7 mouse cellular contexts compared by ENCODE assay signal in the genomic region with DNA sequence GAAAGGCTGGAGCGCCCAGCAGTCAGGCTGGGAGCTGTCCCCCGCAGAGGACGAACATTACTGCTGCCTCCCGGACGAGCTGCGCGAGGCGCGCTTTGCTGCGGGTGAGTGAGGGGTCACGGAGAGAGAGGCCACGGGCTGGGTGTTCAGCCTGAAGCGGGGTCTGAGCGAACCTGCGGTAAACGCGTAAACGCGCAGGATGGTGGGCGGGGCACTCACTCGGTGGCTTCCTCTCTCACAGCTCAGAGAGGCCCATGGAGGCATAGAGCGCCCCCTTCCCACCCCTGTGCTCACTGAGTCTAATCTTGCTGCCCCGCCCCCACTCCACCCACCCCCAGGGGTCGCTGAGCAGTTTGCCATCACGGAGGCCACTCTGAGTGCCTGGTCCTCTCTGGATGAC. TPM values are rescaled to one million over a fixed set of nuclear protein-coding genes. Genes with fewer than 3 reads are reported as not detected.
DNase-seq lines count a peak whose midpoint lies in the region; ATAC-seq lines count a peak whose summit lies in the region.

No protein-coding gene starts in this region.

- peaks cover 37% of the 10 kb centered on the region for H3K27me3 ChIP-seq in forebrain, embryonic 15.5 days
- peaks cover 54% of the 10 kb centered on the region for H3K27me3 ChIP-seq in liver, embryonic 11.5 days (replicated peaks; ENCODE audit: control insufficient read depth, insufficient read depth, low read length)
- H3K27me3 ChIP-seq in stomach, embryonic 16.5 days (ENCODE audit: control insufficient read depth, insufficient read depth, low read length) = peaks cover 24% of the 10 kb centered on the region

- peak overlapping the region; percentile 42 for H3K4me3 ChIP-seq in forebrain, embryonic 15.5 days
- peak overlapping the region; percentile 39 for H3K4me3 ChIP-seq in liver, embryonic 11.5 days (ENCODE audit: low read depth, low read length)
- H3K4me3 ChIP-seq in stomach, embryonic 16.5 days (replicated peaks; ENCODE audit: low read length) = peak overlapping the region; percentile 42

- peak overlapping the region; percentile 60 for H3K4me2 ChIP-seq in forebrain, embryonic 15.5 days (replicated peaks)
- H3K4me2 ChIP-seq in liver, embryonic 11.5 days = peak overlapping the region; percentile 64
- peak overlapping the region; percentile 66 for H3K4me2 ChIP-seq in stomach, embryonic 16.5 days (ENCODE audit: low read depth, low read length)

- H3K27ac ChIP-seq in forebrain, embryonic 15.5 days (replicated peaks) = no peak overlapping the region
- H3K27ac ChIP-seq in liver, embryonic 11.5 days (ENCODE audit: low read depth, low read length) = no peak overlapping the region
- H3K27ac ChIP-seq in stomach, embryonic 16.5 days (ENCODE audit: low read length) = no peak overlapping the region

- H3K9me3 ChIP-seq in forebrain, embryonic 15.5 days = no peaks in the 10 kb centered on the region
- no peaks in the 10 kb centered on the region for H3K9me3 ChIP-seq in liver, embryonic 11.5 days (ENCODE audit: control insufficient read depth, low read length)
- H3K9me3 ChIP-seq in stomach, embryonic 16.5 days (replicated peaks; ENCODE audit: control insufficient read depth, low read length) = no peaks in the 10 kb centered on the region

- H3K36me3 ChIP-seq in forebrain, embryonic 15.5 days = no peaks in the 10 kb centered on the region
- H3K36me3 ChIP-seq in liver, embryonic 11.5 days (ENCODE audit: control insufficient read depth, insufficient read depth, low read length) = no peaks in the 10 kb centered on the region
- H3K36me3 ChIP-seq in stomach, embryonic 16.5 days (ENCODE audit: control insufficient read depth, insufficient read depth, low read length) = no peaks in the 10 kb centered on the region

- peak; percentile 36; the same call in 1 of the 2 replicates for ATAC-seq in forebrain, embryonic 15.5 days (replicated peaks)
- no peak; the same call in 1 of the 2 replicates for ATAC-seq in liver, embryonic 11.5 days (replicated peaks; ENCODE audit: low FRiP score)
- peak; percentile 9; the same call in 1 of the 2 replicates for ATAC-seq in stomach, embryonic 16.5 days (ENCODE audit: insufficient read depth, low FRiP score)

- H3K4me1 ChIP-seq in forebrain, embryonic 15.5 days = peaks cover 9% of the 10 kb centered on the region
- peaks cover 6% of the 10 kb centered on the region; the same call in 1 of the 2 replicates for H3K4me1 ChIP-seq in liver, embryonic 11.5 days (replicated peaks; ENCODE audit: control insufficient read depth, insufficient read depth, low read length)
- H3K4me1 ChIP-seq in stomach, embryonic 16.5 days (ENCODE audit: control insufficient read depth, insufficient read depth, low read length) = peaks cover 9% of the 10 kb centered on the region

- WGBS in forebrain, embryonic 15.5 days = 1% methylated on average over 24 of the region's 25 CpGs
- 2% methylated on average over 25 of the region's 25 CpGs for WGBS in liver, embryonic 11.5 days
- under 1% methylated on average over 25 of the region's 25 CpGs for WGBS in stomach, embryonic 16.5 days

- peak; percentile 48 for DNase-seq in lung, postnatal 10 days
- no peak for DNase-seq in lung, postnatal 14 days
- DNase-seq in liver, embryonic 11.5 days (ENCODE audit: low spot score) = no peak
- no peak for DNase-seq in T-cell, adult 2 months (ENCODE audit: low spot score)
- no peak for DNase-seq in left cerebral cortex, adult 8-10 months (ENCODE audit: low spot score in 2 of 2)

- peak overlapping the region; percentile 49 for H3K9ac ChIP-seq in forebrain, embryonic 15.5 days (replicated peaks)
- no peak overlapping the region for H3K9ac ChIP-seq in liver, embryonic 11.5 days (ENCODE audit: low read depth, low read length)
- H3K9ac ChIP-seq in stomach, embryonic 16.5 days (ENCODE audit: low read length) = peak overlapping the region; percentile 58

RNA-seq across cellular contexts. Expression of gene Fam131c, which starts 14.4 kb away (rescaled TPM):
- 12.1 and 13.8 TPM in 2 replicates for polyA plus RNA-seq in forebrain, embryonic 15.5 days (2015; fragmentation: Nextera tagmentation; extraction: Ambion mirVana)
- 0.45 and 0.64 TPM in 2 replicates for polyA plus RNA-seq in liver, embryonic 11.5 days (2014; fragmentation: Nextera tagmentation; extraction: Ambion mirVana)
- 3.0 and 3.5 TPM in 2 replicates for polyA plus RNA-seq in stomach, embryonic 16.5 days (2015; fragmentation: Nextera tagmentation; extraction: Ambion mirVana)
- total RNA-seq in left cerebral cortex, adult 8-10 months (2022) = 1 to 10 TPM; 2.7 to 4.1 (median 3.6) TPM

RNA-seq across cellular contexts. Expression of gene Clcnka, which starts 16.1 kb away (rescaled TPM):
- polyA plus RNA-seq in forebrain, embryonic 15.5 days (2015; fragmentation: Nextera tagmentation; extraction: Ambion mirVana) = not detected in 2 replicates
- 0.19 TPM in 1 of 2 replicates, not detected in the other for polyA plus RNA-seq in liver, embryonic 11.5 days (2014; fragmentation: Nextera tagmentation; extraction: Ambion mirVana)
- polyA plus RNA-seq in stomach, embryonic 16.5 days (2015; fragmentation: Nextera tagmentation; extraction: Ambion mirVana) = 0.17 TPM in 1 of 2 replicates, not detected in the other
- 1 to 10 TPM in 1 of 4 experiments, under 1 TPM in 1, not detected in 2; 0.39 to 1.8 TPM for total RNA-seq in left cerebral cortex, adult 8-10 months (2022)

RNA-seq across cellular contexts. Expression of gene Clcnkb, which starts 33.4 kb away (rescaled TPM):
- polyA plus RNA-seq in forebrain, embryonic 15.5 days (2015; fragmentation: Nextera tagmentation; extraction: Ambion mirVana) = not detected in 2 replicates
- not detected in 2 replicates for polyA plus RNA-seq in liver, embryonic 11.5 days (2014; fragmentation: Nextera tagmentation; extraction: Ambion mirVana)
- not detected in 2 replicates for polyA plus RNA-seq in stomach, embryonic 16.5 days (2015; fragmentation: Nextera tagmentation; extraction: Ambion mirVana)
- total RNA-seq in left cerebral cortex, adult 8-10 months (2022) = under 1 TPM in 1 of 4 experiments, not detected in 3; 0.74 TPM

RNA-seq across cellular contexts. Expression of gene Hspb7, which starts 38.2 kb away (rescaled TPM):
- 0.09 TPM in 1 of 2 replicates, not detected in the other for polyA plus RNA-seq in forebrain, embryonic 15.5 days (2015; fragmentation: Nextera tagmentation; extraction: Ambion mirVana)
- polyA plus RNA-seq in liver, embryonic 11.5 days (2014; fragmentation: Nextera tagmentation; extraction: Ambion mirVana) = 0.42 and 1.2 TPM in 2 replicates
- 5.6 and 5.8 TPM in 2 replicates for polyA plus RNA-seq in stomach, embryonic 16.5 days (2015; fragmentation: Nextera tagmentation; extraction: Ambion mirVana)
- under 1 TPM; 0.30 to 0.97 (median 0.73) TPM for total RNA-seq in left cerebral cortex, adult 8-10 months (2022)

RNA-seq across cellular contexts. Expression of gene Srarp, which starts 53.5 kb away (rescaled TPM):
- polyA plus RNA-seq in forebrain, embryonic 15.5 days (2015; fragmentation: Nextera tagmentation; extraction: Ambion mirVana) = 0.20 TPM in 1 of 2 replicates, not detected in the other
- not detected in 2 replicates for polyA plus RNA-seq in liver, embryonic 11.5 days (2014; fragmentation: Nextera tagmentation; extraction: Ambion mirVana)
- polyA plus RNA-seq in stomach, embryonic 16.5 days (2015; fragmentation: Nextera tagmentation; extraction: Ambion mirVana) = not detected in 2 replicates
- total RNA-seq in left cerebral cortex, adult 8-10 months (2022) = 1 to 10 TPM; 2.8 to 4.9 (median 3.0) TPM
